Mouse (Mus musculus) brain, embryonic 14.5 days (tissue): ENCODE measurements around the gene Gpr137.

ENCODE experiments used
- CTCF ChIP-seq: fragments of 200-500 bp; IDR thresholded peaks from 2 replicates; pipeline ENCODE4 v1.5.1; 2012; ENCODE audit warnings: inconsistent platforms, mild to moderate bottlenecking, moderate library complexity, borderline replicate concordance; ENCODE audit not compliant: insufficient read depth, insufficient read length; ENCODE audit errors: extremely low read depth
- POLR2A ChIP-seq: fragments of 200-500 bp; IDR thresholded peaks from 2 replicates; pipeline ENCODE4 v1.6.1; 2012; ENCODE audit warnings: mild to moderate bottlenecking, inconsistent platforms, borderline replicate concordance; ENCODE audit not compliant: poor library complexity, insufficient read depth, insufficient read length, severe bottlenecking; ENCODE audit errors: extremely low read depth

- TF ChIP-seq POLR2A: no peak
- TF ChIP-seq CTCF: no peak
Measured at GRCm38 (mm10) chr19:6907811-6908540, 34.3 kb downstream of the Gpr137 start.
